Mouse (Mus musculus) forebrain, postnatal 0 days (tissue): ENCODE results near the gene Plekhg1. TPM values are rescaled to one million over a fixed set of nuclear protein-coding genes. Genes with fewer than 3 reads are reported as not detected.

Source experiments
- ATAC-seq: fragments of 200-750 bp; cut with Nextera tagmentation; 2 replicates; pipeline ENCODE4 v1.8.0; 2017; ENCODE audit warnings: mild to moderate bottlenecking, moderate library complexity
- DNase-seq: peaks from one replicate; pipeline ENCODE4 v3.0.0-alpha.2; 2015
- H3K27ac ChIP-seq: fragments of 300-500 bp; sonication (generic); 2 replicates; pipeline ENCODE4 v1.5.1; 2014; ENCODE audit warnings: low read depth, mild to moderate bottlenecking, antibody characterized with exemption, low read length, moderate library complexity, mixed read lengths
- H3K27me3 ChIP-seq: fragments of 300-500 bp; sonication (generic); 2 replicates; pipeline ENCODE4 v1.6.1; 2014; ENCODE audit warnings: mild to moderate bottlenecking, low read length, mixed read lengths; ENCODE audit not compliant: insufficient read depth
- H3K36me3 ChIP-seq: fragments of 300-500 bp; sonication (generic); 2 replicates; pipeline ENCODE4 v1.6.1; 2014; ENCODE audit warnings: mild to moderate bottlenecking, moderate library complexity; ENCODE audit not compliant: insufficient read depth
- H3K4me1 ChIP-seq: fragments of 300-500 bp; sonication (generic); 2 replicates; pipeline ENCODE4 v1.6.1; 2014; ENCODE audit warnings: antibody characterized with exemption; ENCODE audit not compliant: insufficient read depth
- H3K4me2 ChIP-seq: fragments of 300-500 bp; sonication (generic); 2 replicates; pipeline ENCODE4 v1.6.1; 2014; ENCODE audit warnings: low read depth, mild to moderate bottlenecking, moderate library complexity
- H3K4me3 ChIP-seq: fragments of 300-500 bp; sonication (generic); 2 replicates; pipeline ENCODE4 v1.5.1; 2014; ENCODE audit warnings: low read depth, low read length, mixed read lengths
- H3K9ac ChIP-seq: fragments of 300-500 bp; sonication (generic); 2 replicates; pipeline ENCODE4 v1.6.1; 2014; ENCODE audit warnings: mild to moderate bottlenecking
- H3K9me3 ChIP-seq: fragments of 300-500 bp; sonication (generic); 2 replicates; pipeline ENCODE4 v1.6.1; 2016; ENCODE audit warnings: low read length
- CTCF ChIP-seq: sonication (generic); IDR thresholded peaks from 2 replicates; pipeline ENCODE4 v1.5.1; 2016; ENCODE audit warnings: antibody characterized with exemption, control low read depth, low read depth
- WGBS: fragments of 180-500 bp; shearing (Covaris S2); extraction: QIAGEN DNeasy Blood & Tissue Kit; methylation state at CpG from one replicate; pipeline ENCODE4 v1.1.7; 2014; 5-methylcytosine and 5-hydroxymethylcytosine counted together
- polyA plus RNA-seq: library from polyadenylated mRNA; unstranded; fragments of >200 nt; fragmentation: Nextera tagmentation; extraction: Ambion mirVana; gene quantifications from 2 replicates; pipeline ENCODE4 v1.2.1, GENCODE M21; 2015
- total RNA-seq: library from RNA; depleted of rRNA; stranded (reverse); fragments of >200 nt; gene quantifications from 2 replicates; pipeline ENCODE4 v1.2.3, GENCODE M21; 2014; rRNA removed

Gene Plekhg1
- total and polyA plus RNA-seq, 2 experiments from 2014 or later: 4.3 to 10.7 TPM

GRCm38 (mm10) chr10:4006296-4007015, 266.3 kb downstream of the Plekhg1 start:
- no peak overlapping the region for H3K4me3 ChIP-seq
- H3K9ac ChIP-seq: no peak overlapping the region
- H3K9me3 ChIP-seq: no peaks in the 10 kb centered on the region
- WGBS: 58% methylated on average over 7 of the region's 7 CpGs
- H3K4me1 ChIP-seq: 0 out of 2 replicates have a peak, but pooled peaks cover 2% of the 10 kb centered on the region
- peak; percentile 26 for DNase-seq
- TF ChIP-seq CTCF: no peak
- no peaks in the 10 kb centered on the region for H3K27me3 ChIP-seq
- ATAC-seq: peak; percentile 81
- H3K4me2 ChIP-seq: no peak overlapping the region
- no peaks in the 10 kb centered on the region for H3K36me3 ChIP-seq
- H3K27ac ChIP-seq: no peak overlapping the region

Other genes starting within 250 kb of the Plekhg1 start
- gene Iyd, start 200.1 kb upstream of the Plekhg1 start, total RNA-seq: 0.81 and 1.2 TPM in 2 replicates
- 0.47 and 0.50 TPM in 2 replicates for gene Iyd, start 200.1 kb upstream of the Plekhg1 start, polyA plus RNA-seq
- gene Mthfd1l, start 232.8 kb downstream of the Plekhg1 start, total RNA-seq: 8.0 and 9.1 TPM in 2 replicates
- gene Mthfd1l, start 232.8 kb downstream of the Plekhg1 start, polyA plus RNA-seq: 5.1 and 5.9 TPM in 2 replicates